Mouse (Mus musculus) small intestine, adult 2 months (tissue): Measurements from ENCODE around the gene Gm4792.

Source experiments
- CTCF ChIP-seq: fragments of 200-500 bp; IDR thresholded peaks from 2 replicates; pipeline ENCODE4 v1.5.1; 2012; ENCODE audit warnings: low read depth, mild to moderate bottlenecking, control low read depth, inconsistent platforms, low read length, moderate library complexity, mixed read lengths; ENCODE audit not compliant: insufficient replicate concordance, insufficient read length; ENCODE audit errors: extremely low read depth
- POLR2A ChIP-seq: fragments of 200-500 bp; IDR thresholded peaks from 2 replicates; pipeline ENCODE4 v1.6.1; 2012; ENCODE audit warnings: low read depth, mild to moderate bottlenecking, control low read depth, inconsistent platforms, low read length, moderate library complexity

DNA sequence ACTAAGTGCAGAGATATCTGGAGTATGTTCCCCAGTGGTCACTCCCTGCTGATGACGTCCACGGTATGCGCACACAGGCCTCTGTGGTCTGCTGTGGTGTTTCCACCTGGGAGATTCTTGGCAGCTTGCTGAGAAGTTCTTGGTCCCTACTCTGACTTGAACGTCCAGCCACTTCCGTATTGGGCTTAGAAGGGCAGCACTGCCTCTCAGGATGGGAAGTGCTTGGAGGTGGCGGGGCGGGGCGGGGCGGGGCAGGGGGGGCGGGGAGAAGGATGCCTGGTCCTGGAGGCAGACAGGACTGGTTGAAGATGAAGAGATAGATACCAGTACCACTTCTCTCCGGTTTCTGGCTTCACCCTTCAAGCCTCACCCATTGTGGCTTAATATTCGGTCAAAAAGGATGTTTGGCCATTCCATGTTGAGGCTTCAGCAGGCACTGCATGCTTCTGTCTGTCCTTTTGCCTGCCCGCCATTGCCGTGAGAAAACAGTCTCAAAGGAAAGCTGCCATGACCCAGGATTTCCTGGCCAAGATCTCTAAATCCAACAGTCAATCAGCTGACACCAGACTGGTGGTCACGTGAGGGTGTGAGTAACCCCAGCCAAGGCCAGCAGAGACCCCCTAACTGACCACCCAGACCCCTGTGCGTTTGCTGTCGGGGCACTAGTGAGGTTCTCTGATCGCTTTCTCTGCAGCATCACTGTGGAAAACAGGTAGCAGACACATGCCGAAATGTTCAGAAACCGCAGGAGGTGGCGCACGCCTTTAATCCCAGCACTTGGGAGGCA, 46.3 kb upstream of the Gm4792 start:
- no peak for TF ChIP-seq POLR2A
- TF ChIP-seq CTCF, result no peak
